Mouse (Mus musculus): ENCODE data around the gene Vmn2r47.
"Not testable (repeated sequence)": the region's sequence is repeated elsewhere in the genome, so short reads cannot be mapped to it uniquely, and the experiment has no call there.

GRCm38 (mm10) chr7:9770471-9770870, 70.7 kb downstream of the Vmn2r47 start, which contains the start of gene Vmn2r46:
- TF ChIP-seq TCF12, CEBPB (IDR thresholded peaks at IDR 0.05; ENCODE audit: insufficient read depth, poor library complexity, severe bottlenecking): not testable (repeated sequence)

Measured in myocyte (in vitro differentiated cells).